Mouse (Mus musculus): ENCODE data around the gene Kcnip1.

- TF ChIP-seq CTCF (IDR thresholded peaks at IDR 0.05; ENCODE audit: extremely low read depth, insufficient read depth, insufficient read length, insufficient replicate concordance) (peak; percentile 67; the same call in 1 of the 2 replicates), POLR2A (IDR thresholded peaks at IDR 0.05; ENCODE audit: low read depth, low read length) (no peak)
Measured at GRCm38 (mm10) chr11:34001938-34002592, 9.1 kb upstream of the Kcnip1 start.
